Mouse (Mus musculus): Measurements from ENCODE around the gene Olfr521.
"Not testable (repeated sequence)": the region's sequence is repeated elsewhere in the genome, so short reads cannot be mapped to it uniquely, and the experiment has no call there.

Olfr521 gene

DNA sequence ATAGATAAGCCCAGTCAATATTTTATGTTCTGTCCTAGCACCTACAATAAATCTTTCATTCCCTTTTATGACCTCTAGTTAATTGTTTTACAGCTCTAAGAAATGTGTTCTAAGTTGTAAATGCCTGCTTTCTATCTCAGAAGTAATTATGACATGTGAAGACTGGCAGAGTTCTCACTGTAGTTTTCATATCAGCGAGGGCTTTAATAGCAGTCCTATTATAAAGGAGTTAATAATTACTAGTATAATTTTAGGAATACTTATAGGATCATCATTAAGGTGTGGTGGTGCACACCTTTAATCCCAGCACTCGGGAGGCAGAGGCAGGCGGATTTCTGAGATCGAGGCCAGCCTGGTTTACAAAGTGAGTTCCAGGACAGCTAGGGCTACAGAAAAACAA lies 48.4 kb downstream of the Olfr521 start:
- no peak for DNase-seq

DNA sequence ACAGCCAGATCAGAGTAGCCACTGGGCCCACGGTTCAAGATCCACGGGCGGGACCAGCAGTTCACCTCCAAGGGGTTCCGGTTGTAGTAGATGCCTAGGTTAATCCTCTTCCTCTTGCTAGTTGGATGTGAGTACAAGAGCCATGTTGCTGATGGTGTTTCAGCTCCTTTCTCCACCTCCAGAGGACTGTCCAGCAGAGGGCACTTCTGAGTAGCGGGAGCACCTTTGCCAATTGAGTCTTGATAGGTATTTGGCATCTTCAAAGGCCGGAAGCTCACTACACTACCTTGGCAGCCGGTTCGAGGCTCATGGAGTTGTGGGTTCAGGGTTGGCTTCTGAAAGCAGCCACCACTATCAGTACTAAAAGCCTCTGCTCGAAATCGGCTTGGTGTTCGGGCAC lies 50.1 kb downstream of the Olfr521 start:
- DNase-seq: peak; percentile 20 to 60

DNA sequence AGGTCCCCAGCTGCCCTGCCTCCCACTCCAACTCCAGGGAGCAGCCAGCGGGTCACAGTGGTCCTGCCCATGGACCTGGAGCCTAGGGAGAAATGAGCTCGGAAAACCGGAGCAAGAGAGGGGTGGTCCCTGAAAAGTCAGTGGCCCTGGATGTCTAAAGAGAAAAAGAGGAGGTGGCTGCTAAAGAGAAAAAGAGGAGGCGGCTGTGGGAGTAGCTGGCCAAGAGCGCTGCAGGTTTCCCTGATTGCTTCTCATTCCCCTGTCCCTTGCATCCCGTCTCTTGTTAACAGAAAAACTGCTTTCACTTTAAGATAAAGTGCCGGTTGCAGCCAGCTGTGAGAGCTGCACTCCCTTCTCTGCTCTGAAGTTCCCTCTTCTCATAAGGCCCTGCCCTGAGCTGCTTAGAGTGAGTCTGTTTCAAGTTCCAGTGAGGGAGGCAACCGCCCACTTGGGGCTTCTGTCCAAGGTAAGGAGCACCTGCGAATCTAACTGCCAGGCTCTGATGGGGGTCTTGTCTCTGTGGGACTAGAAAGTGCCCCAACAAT lies 54.9 kb downstream of the Olfr521 start:
- DNase-seq: not testable (repeated sequence)
